Mouse (Mus musculus): ENCODE data around the gene Slc25a25.

Slc25a25 gene

GRCm38 (mm10) chr2:32395484-32395945 lies 55.7 kb downstream of the Slc25a25 start, which contains the start of gene Ptges2:
Gene Ptges2 (plus strand): TSS chr2:32395896.
- peak; percentile 95 for DNase-seq

- DNase-seq: peak; percentile 82
These were observed 56.3 kb downstream of the Slc25a25 start for GRCm38 (mm10) chr2:32394973-32395372.

GRCm38 (mm10) chr2:32392063-32392462 lies 59.2 kb downstream of the Slc25a25 start:
- no peak for DNase-seq

GRCm38 (mm10) chr2:32390871-32391270 lies 60.4 kb downstream of the Slc25a25 start:
- no peak for DNase-seq

GRCm38 (mm10) chr2:32389157-32389556 lies 62.1 kb downstream of the Slc25a25 start:
- DNase-seq: no peak

- no peak for DNase-seq
These were observed 63.3 kb downstream of the Slc25a25 start, which contains the start of gene Lcn2 for GRCm38 (mm10) chr2:32387706-32388490. Gene Lcn2 (minus strand): TSS chr2:32388252.

- no peak for DNase-seq
These were observed 68.6 kb downstream of the Slc25a25 start for GRCm38 (mm10) chr2:32382689-32383088.

GRCm38 (mm10) chr2:32381775-32382223 lies 69.4 kb downstream of the Slc25a25 start, which contains the start of gene 1110008P14Rik:
Gene 1110008P14Rik (minus strand): TSS chr2:32381938.
- peak; percentile 99 for DNase-seq

- DNase-seq: peak; percentile 77
These were observed 70.0 kb downstream of the Slc25a25 start for GRCm38 (mm10) chr2:32381141-32381774.

- no peak for DNase-seq
These were observed 71.2 kb downstream of the Slc25a25 start for GRCm38 (mm10) chr2:32380001-32380500.

- DNase-seq: no peak
These were observed 74.3 kb downstream of the Slc25a25 start for GRCm38 (mm10) chr2:32376963-32377362.

- no peak for DNase-seq
These were observed 75.8 kb downstream of the Slc25a25 start for GRCm38 (mm10) chr2:32375317-32375940.

- DNase-seq: no peak
These were observed 77.1 kb downstream of the Slc25a25 start for GRCm38 (mm10) chr2:32374191-32374590.

GRCm38 (mm10) chr2:32367315-32367714 lies 83.9 kb downstream of the Slc25a25 start:
- DNase-seq: no peak
